Mouse (Mus musculus): ENCODE measurements around the gene Crygn. TPM values are rescaled to one million over a fixed set of nuclear protein-coding genes. Genes with fewer than 3 reads are reported as not detected.
"Not testable (repeated sequence)": the region's sequence is repeated elsewhere in the genome, so short reads cannot be mapped to it uniquely, and the experiment has no call there.

The Crygn gene
- polyA plus RNA-seq, 1 experiment from 2014 or later = not detected

DNA sequence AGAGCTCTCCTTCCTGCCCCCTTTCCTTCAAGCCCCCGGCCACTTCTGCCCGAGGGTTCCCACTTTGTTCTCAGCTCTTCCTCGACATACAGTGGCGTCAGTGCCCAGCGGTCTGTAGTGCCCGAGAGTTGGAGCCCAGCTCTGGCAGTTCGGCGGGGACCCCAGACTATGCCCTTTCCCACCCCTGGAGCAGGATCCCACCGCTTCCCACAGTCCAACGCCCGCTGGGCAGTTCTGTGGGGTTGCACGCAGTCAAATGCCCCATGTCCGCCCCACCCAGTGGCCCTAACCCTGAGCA, 21.0 kb upstream of the Crygn start:
- H3K27ac ChIP-seq = no peak overlapping the region
- H3K4me3 ChIP-seq = 0 out of 2 replicates have a peak overlapping the region, but pooled peaks have one; percentile 3
- 32% methylated on average over 13 of the region's 13 CpGs for WGBS
- peak overlapping the region; percentile 27; the same call in 1 of the 2 replicates for H3K9ac ChIP-seq
- peak overlapping the region; percentile 45 for H3K4me2 ChIP-seq (replicated peaks)
- H3K9me3 ChIP-seq (replicated peaks) = peaks cover 1% of the 10 kb centered on the region; the same call in 1 of the 2 replicates
- H3K36me3 ChIP-seq = no peaks in the 10 kb centered on the region
- ATAC-seq (ENCODE audit: low FRiP score) = no peak
- peaks cover 13% of the 10 kb centered on the region for H3K27me3 ChIP-seq
- peaks cover 9% of the 10 kb centered on the region; the same call in 1 of the 2 replicates for H3K4me1 ChIP-seq

DNA sequence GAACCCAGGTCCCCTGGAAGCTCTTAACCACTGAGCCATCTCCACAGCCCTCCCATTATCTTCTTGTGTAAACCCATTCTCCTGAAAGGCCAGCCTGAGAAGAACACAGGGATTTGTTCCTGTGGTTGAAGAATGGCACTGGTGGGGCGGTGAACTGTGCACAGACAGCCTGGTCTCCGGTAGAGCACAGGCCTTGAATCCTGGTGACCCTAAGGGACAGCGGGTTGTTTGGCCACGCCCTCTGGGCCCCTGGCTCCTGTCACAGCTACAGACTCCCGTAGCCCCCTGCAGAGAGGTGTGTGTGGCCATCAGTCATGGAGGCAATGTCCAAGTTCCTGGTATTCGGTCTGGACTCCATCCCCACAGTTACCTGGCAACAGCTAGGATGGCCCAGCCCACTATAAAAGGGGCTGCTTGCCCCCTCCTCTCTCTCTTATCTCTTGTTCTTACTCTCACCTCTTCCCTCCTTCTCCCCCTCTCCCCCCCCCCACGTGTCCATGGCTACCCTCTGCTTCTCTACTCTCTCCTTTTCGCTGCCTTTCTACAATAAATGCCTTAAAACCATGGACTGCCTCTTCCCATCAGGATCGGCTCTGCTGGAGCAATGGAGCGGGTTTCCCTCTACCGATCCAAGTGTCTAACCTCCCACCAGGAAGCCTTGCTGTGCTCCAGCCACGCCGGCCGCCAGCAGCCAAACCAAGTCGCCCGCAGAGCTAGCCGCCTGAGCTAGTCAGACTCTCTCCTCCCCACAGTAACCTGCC, 20.5 kb upstream of the Crygn start:
- Histone ChIP-seq H3K9ac (peak overlapping the region; percentile 27; the same call in 1 of the 2 replicates), H3K27me3 (peaks cover 13% of the 10 kb centered on the region), H3K9me3 (replicated peaks) (no peaks in the 10 kb centered on the region; the same call in 1 of the 2 replicates), H3K36me3 (no peaks in the 10 kb centered on the region), H3K4me3 (0 out of 2 replicates have a peak overlapping the region, but pooled peaks have one; percentile 3), H3K27ac (no peak overlapping the region), H3K4me1 (peaks cover 9% of the 10 kb centered on the region; the same call in 1 of the 2 replicates), H3K4me2 (replicated peaks) (peak overlapping the region; percentile 45)
- 12% methylated on average over 17 of the region's 17 CpGs for WGBS
- no peak for ATAC-seq (ENCODE audit: low FRiP score)

DNA sequence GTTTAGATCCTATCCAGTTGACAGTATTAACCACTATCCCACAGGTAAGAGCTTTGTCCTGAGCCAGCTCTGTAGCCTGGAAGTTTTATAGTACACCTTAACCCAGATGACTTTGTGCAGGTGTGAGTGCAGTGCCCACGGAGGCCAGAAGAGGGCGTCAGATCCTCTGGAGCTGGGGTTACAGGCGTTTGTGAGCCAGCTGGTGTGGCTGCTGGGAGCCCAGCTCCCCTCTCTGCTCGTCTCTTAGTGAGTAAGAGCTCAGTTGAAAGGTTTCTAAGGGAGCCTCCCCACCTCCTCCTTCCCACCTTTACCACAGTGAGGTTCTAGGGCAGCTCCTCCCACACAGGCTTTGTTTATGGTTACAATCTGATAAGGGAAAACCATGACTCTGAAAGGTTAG, 18.9 kb upstream of the Crygn start:
- no peak for ATAC-seq (ENCODE audit: low FRiP score)
- H3K27me3 ChIP-seq = peaks cover 13% of the 10 kb centered on the region

DNA sequence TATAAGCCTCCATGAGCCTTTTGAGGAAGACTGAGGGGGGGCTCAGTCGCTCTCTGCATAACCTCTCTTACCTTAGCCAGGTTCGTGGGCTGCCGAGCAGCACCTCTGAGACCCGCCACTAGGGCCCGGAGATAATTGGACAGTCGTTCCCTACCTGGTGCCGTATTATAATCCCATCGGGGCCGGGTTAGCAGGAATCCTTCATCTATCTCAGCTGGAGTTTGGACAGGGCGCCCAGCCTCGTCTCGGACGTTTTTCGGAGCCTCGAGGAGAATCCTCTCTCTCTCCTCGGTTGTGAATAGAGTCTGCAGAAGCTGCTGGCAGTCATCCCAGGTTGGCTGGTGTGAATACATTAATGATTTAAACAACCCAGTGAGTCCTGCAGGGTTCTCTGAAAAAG, 16.7 kb upstream of the Crygn start:
- H3K9me3 ChIP-seq (replicated peaks); H3K36me3 ChIP-seq; H3K9ac ChIP-seq; ATAC-seq (ENCODE audit: low FRiP score); H3K4me1 ChIP-seq; H3K4me3 ChIP-seq; H3K4me2 ChIP-seq (replicated peaks); H3K27ac ChIP-seq: not testable (repeated sequence)
- WGBS = 91% methylated on average over 16 of the region's 16 CpGs
- H3K27me3 ChIP-seq = peaks cover 13% of the 10 kb centered on the region

More for the DNA sequence above, 18.9 kb upstream of the Crygn start:
- H3K9me3 ChIP-seq (replicated peaks) = no peaks in the 10 kb centered on the region; the same call in 1 of the 2 replicates
- no peak overlapping the region for H3K4me2 ChIP-seq (replicated peaks)
- WGBS = 69% methylated on average over 4 of the region's 4 CpGs
- peaks cover 9% of the 10 kb centered on the region; the same call in 1 of the 2 replicates for H3K4me1 ChIP-seq
- no peak overlapping the region for H3K4me3 ChIP-seq
- H3K27ac ChIP-seq = no peak overlapping the region
- H3K9ac ChIP-seq = no peak overlapping the region
- no peaks in the 10 kb centered on the region for H3K36me3 ChIP-seq

DNA sequence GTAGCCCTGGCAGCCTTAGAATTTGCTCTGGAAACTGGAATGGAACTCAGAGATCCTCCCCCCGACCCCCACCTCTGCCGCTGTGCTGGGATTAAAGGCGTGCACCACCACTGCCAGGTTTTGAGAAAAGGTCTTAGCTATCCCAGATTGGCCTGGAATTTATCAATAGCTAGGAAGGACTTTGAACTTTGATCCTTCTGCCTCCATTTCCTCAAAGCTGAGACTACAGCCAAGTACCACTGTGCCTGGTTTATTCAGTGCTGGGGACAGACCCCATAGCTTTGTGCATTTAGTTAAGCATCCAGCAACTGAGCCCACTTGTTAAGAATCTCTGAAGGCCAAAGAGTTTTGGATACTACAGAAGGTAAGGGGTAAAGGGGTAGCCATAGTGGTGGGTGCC, 877 bp downstream of the Crygn start:
- no peak for ATAC-seq (ENCODE audit: low FRiP score)
- H3K4me1 ChIP-seq = peaks cover 8% of the 10 kb centered on the region
- peaks cover 9% of the 10 kb centered on the region for H3K27me3 ChIP-seq
- H3K9me3 ChIP-seq (replicated peaks) = no peaks in the 10 kb centered on the region
- no peak overlapping the region for H3K4me3 ChIP-seq
- no peaks in the 10 kb centered on the region for H3K36me3 ChIP-seq
- no peak overlapping the region for H3K9ac ChIP-seq
- H3K4me2 ChIP-seq (replicated peaks) = no peak overlapping the region
- 63% methylated on average over 3 of the region's 3 CpGs for WGBS
- no peak overlapping the region for H3K27ac ChIP-seq

DNA sequence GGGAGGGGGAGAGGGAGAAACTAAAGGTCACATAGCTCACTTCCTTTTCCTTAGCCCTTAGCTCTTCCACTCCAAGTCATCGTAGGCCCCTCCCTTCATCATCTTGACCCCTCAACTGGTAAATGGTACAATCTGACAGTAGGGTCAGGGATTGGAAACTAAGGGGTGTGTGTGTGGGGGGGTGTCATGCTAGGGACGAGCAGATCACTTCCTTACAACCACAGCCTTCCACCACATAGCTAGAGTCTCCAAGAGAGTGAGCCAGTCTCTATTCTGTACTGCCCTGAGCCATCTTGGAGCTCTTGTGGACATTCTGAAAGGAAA, 5.7 kb downstream of the Crygn start:
- ATAC-seq (ENCODE audit: low FRiP score) = no peak
- Histone ChIP-seq H3K4me3 (0 out of 2 replicates have a peak overlapping the region, but pooled peaks have one; percentile 54), H3K9me3 (replicated peaks) (no peaks in the 10 kb centered on the region), H3K9ac (0 out of 2 replicates have a peak overlapping the region, but pooled peaks have one; percentile 76), H3K27ac (0 out of 2 replicates have a peak overlapping the region, but pooled peaks have one; percentile 26), H3K27me3 (peaks cover 2% of the 10 kb centered on the region; the same call in 1 of the 2 replicates), H3K4me2 (replicated peaks) (peak overlapping the region; percentile 85), H3K4me1 (peaks cover 31% of the 10 kb centered on the region), H3K36me3 (no peaks in the 10 kb centered on the region)
- 9% methylated on average over 2 of the region's 2 CpGs for WGBS

DNA sequence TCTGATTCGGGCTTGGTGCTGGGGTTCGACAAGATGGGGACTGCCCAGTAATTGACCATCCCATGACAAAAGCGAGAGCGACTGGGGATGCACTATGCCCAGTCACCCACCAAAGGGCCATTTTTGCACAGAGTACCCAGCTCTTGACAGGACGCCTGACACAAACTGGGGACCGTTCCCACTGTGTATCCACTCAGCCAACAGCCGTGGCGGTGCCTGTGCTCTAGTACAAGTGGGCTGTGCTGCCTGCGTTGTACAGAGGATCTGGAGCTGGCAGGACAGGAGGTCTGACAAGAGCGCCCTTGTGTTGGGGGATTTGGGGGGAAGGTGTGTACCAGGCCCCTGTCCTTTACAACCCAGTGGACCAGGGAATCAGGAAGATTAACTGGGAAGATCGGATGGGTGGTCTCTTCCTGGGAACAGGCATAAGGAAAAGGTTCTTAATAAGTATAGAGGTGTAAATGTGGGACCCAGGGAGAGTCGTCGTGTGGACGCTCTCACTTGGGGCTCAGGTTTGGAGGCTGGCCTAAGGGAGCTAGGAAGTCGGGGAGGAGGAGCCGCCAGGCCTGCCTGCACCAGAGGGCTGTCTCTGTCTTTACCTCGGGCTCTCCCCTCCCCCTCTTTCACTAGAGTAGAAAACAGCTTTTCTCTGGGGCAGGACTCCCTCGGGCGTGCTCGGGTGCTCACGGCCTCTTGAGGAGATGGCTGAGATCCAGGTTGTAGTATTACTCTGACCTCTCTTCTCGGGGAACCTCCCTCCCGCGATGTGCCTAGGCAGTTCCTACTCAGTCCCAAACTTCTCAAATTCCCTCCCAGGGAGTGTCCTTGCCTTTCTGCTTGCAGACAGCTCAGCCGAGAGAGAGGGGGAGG, 6.3 kb downstream of the Crygn start:
- Histone ChIP-seq H3K27ac (peak overlapping the region; percentile 80), H3K9me3 (replicated peaks) (no peaks in the 10 kb centered on the region), H3K4me1 (peaks cover 32% of the 10 kb centered on the region), H3K4me2 (replicated peaks) (peak overlapping the region; percentile 85), H3K4me3 (peak overlapping the region; percentile 54), H3K36me3 (no peaks in the 10 kb centered on the region), H3K9ac (peak overlapping the region; percentile 76), H3K27me3 (no peaks in the 10 kb centered on the region)
- ATAC-seq (ENCODE audit: low FRiP score) = peak; percentile 56
- WGBS = 3% methylated on average over 25 of the region's 25 CpGs

DNA sequence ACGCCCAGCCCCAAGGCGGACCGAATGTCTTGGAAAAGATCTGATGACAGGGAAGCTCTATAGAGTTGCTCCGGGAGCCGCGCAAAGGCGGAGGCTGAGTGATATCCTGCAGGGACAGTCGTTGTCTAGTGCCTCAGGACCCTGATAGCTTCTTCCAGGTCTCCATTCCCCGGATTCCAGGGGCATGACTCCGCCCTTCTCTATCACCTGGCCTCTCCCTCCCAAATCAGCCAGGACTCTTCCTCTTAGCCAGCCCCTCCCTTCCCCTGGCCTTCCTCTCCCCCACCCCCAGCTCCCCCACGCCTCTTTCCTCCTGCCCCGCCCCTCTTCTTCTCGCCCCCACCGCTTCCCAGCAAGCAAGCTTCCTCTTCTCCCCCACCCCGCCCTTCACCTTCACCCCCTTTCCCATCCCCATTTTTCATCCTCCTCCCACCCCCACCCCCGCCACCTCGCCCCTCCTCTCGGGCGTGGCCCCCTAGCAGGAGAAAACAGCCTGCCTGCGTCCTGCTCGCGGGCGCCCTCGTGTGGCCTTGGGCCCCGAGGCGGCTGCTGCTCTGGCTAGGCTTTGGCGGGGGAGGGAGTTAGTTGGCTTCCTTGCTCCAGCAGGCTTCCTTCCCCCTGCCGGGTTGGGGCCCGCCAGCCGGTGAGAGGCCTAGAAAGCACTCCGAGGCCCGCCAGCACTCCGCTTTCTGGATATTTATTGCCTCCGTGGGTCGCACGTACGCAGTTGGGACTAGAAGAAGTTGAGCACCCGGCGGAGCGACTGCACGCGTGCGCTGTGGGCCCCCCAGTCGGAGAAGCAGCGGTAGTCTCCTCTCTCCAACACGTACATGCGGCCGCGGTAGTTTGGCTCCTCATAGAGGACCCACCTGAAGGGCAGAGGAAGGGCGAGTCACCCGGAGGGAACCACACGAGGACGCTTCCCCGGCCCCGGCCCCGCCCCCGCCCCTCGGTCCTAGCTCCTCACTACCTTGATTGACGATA, 7.2 kb downstream of the Crygn start:
- no peaks in the 10 kb centered on the region for H3K27me3 ChIP-seq
- H3K4me1 ChIP-seq = peaks cover 32% of the 10 kb centered on the region
- WGBS = 2% methylated on average over 56 of the region's 59 CpGs
- H3K27ac ChIP-seq = peak overlapping the region; percentile 80
- peak overlapping the region; percentile 54 for H3K4me3 ChIP-seq
- peak overlapping the region; percentile 85 for H3K4me2 ChIP-seq (replicated peaks)
- H3K36me3 ChIP-seq = no peaks in the 10 kb centered on the region
- ATAC-seq (ENCODE audit: low FRiP score) = peak; percentile 78
- no peaks in the 10 kb centered on the region for H3K9me3 ChIP-seq (replicated peaks)
- peak overlapping the region; percentile 76 for H3K9ac ChIP-seq

DNA sequence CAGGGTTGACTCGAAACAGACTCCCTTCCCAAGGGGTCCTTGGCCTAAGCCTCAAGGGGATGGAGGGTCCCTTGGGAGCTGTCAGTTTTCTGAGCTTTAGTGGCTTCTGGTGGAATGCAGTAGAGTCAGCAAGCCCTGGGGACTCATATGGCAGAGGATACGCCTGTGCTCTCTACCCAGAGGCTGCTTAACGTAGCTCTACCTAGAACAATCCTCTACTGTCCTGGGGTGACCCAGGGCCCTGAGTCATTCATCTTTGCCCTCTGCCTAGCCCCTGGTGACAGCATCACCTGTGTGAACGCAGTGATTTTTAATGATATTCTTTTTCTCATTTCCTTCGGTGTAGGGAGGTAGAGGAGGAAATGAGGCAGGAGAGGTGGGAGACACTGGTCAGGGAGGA, 8.1 kb downstream of the Crygn start:
- Histone ChIP-seq H3K9ac (peak overlapping the region; percentile 76; the same call in 1 of the 2 replicates), H3K27ac (no peak overlapping the region), H3K36me3 (no peaks in the 10 kb centered on the region), H3K4me3 (peak overlapping the region; percentile 54), H3K9me3 (replicated peaks) (no peaks in the 10 kb centered on the region), H3K4me2 (replicated peaks) (peak overlapping the region; percentile 85), H3K27me3 (no peaks in the 10 kb centered on the region), H3K4me1 (peaks cover 30% of the 10 kb centered on the region)
- 55% methylated on average over 5 of the region's 5 CpGs for WGBS
- no peak; the same call in 1 of the 2 replicates for ATAC-seq (ENCODE audit: low FRiP score)

DNA sequence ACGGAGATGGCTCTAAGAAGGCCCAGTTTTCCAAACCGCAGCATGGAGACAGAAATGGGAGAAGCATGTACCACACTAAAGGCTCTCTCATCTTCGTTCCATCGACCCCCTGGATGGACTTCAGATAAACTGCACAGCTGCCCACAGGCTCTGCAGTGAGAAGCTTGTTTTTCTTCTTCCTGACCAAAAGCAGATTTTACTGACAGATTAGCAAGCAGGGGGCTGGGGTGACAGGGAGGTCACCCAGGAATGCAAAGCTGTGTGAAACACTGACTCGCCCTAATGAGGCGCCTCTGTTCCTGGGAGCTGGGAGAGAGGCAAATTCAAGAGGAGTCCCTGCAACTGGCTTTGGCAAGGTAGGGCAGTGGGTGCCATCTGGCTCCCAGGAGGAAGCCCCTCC, 10.3 kb downstream of the Crygn start:
- Histone ChIP-seq H3K9me3 (replicated peaks) (no peaks in the 10 kb centered on the region), H3K27me3 (no peaks in the 10 kb centered on the region), H3K4me1 (peaks cover 30% of the 10 kb centered on the region), H3K9ac (no peak overlapping the region; the same call in 1 of the 2 replicates), H3K4me2 (replicated peaks) (no peak overlapping the region), H3K27ac (no peak overlapping the region), H3K4me3 (no peak overlapping the region), H3K36me3 (no peaks in the 10 kb centered on the region)
- WGBS = 13% methylated on average over 6 of the region's 6 CpGs
- ATAC-seq (ENCODE audit: low FRiP score) = no peak

DNA sequence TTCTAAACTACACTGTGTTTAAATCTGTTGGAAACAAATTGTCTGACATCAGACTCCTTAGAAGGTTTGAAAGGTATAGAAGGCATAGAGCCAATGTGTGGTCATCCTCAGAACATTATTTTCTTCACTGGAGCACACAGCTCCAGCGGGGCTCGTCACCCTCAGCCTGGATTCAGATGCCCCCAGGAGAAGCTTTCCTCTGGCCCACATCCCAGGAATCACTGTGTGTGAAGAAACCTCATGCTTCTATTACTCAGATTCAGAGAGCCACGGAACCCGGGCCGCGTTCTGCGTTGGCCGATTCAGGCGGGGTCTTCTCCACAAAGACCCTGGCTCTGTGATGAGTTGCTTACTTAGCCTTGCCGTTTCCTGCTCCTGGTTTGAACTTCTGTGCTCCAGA, 13.9 kb downstream of the Crygn start:
- WGBS = 95% methylated on average over 10 of the region's 10 CpGs

More for the DNA sequence above, 13.9 kb downstream of the Crygn start:
- H3K4me1 ChIP-seq = peaks cover 18% of the 10 kb centered on the region
- no peak overlapping the region for H3K27ac ChIP-seq
- H3K4me3 ChIP-seq = no peak overlapping the region
- H3K9ac ChIP-seq = no peak overlapping the region
- H3K27me3 ChIP-seq = no peaks in the 10 kb centered on the region
- H3K36me3 ChIP-seq = no peaks in the 10 kb centered on the region
- no peak for ATAC-seq (ENCODE audit: low FRiP score)
- no peak overlapping the region for H3K4me2 ChIP-seq (replicated peaks)
- no peaks in the 10 kb centered on the region for H3K9me3 ChIP-seq (replicated peaks)

Data from hindbrain, embryonic 12.5 days (tissue).